Comparison of ENCODE assay signal across 10 mouse cellular contexts in genomic region chr17:47089769-47090168, GRCm38 (mm10).
DNase-seq lines count a peak whose midpoint lies in the region; ATAC-seq and TF ChIP-seq lines count a peak whose summit lies in the region.
"Had no signal": no experiment of that assay in that cellular context is flagged by ENCODE, and none has a peak within 500 bp of the region (broad histone marks: within the 10 kb centered on the region; RNA-seq: fewer than 3 reads in every experiment).

No protein-coding gene starts in this region.

- no peaks in the 10 kb centered on the region for H3K36me3 ChIP-seq in spleen, adult 2 months (ENCODE audit: control insufficient read depth, insufficient read depth, low read length)
- no peaks in the 10 kb centered on the region for H3K36me3 ChIP-seq in liver, embryonic 14.5 days (replicated peaks; ENCODE audit: control insufficient read depth, insufficient read depth, low read depth)
- H3K36me3 ChIP-seq: embryonic facial prominence, embryonic 10.5 days had no signal

- DNase-seq in gastrocnemius, adult 18-20 months (ENCODE audit: low spot score), result peak; percentile 17
- DNase-seq in gastrocnemius, postnatal 36 days, result no peak
- no peak for DNase-seq in spleen, adult 2 months (ENCODE audit: low read depth in 1 of 2, low spot score in 2 of 2)
- DNase-seq in spleen, postnatal 4 days (ENCODE audit: low spot score in 2 of 2), result no peak
- DNase-seq in liver, embryonic 14.5 days (ENCODE audit: low read depth in 3 of 3, low spot score in 3 of 3), result no peak
- peak; percentile 19 for DNase-seq in thymus, postnatal 25 days
- no peak for DNase-seq in layer of hippocampus, adult 9-11 months
- DNase-seq in layer of hippocampus, adult 9-10 months (ENCODE audit: low spot score), result no peak
- DNase-seq: right cerebral cortex, postnatal 14 days had no signal

- TF ChIP-seq CTCF in spleen, adult 2 months (IDR thresholded peaks at IDR 0.05; ENCODE audit: extremely low read depth, insufficient read depth, insufficient read length, insufficient replicate concordance), result 0 out of 2 replicates have a peak, but pooled peaks have one; percentile 3
- peak; percentile 32 for TF ChIP-seq CTCF in liver, embryonic 14.5 days (IDR thresholded peaks at IDR 0.05; ENCODE audit: low read depth)

- TF ChIP-seq EP300 in liver, embryonic 14.5 days (IDR thresholded peaks at IDR 0.05; ENCODE audit: low read depth), result no peak

- no peak overlapping the region for H3K27ac ChIP-seq in spleen, adult 2 months (ENCODE audit: insufficient read depth, low read length)
- no peak overlapping the region for H3K27ac ChIP-seq in liver, embryonic 14.5 days
- H3K27ac ChIP-seq: embryonic facial prominence, embryonic 10.5 days had no signal

- no peak for TF ChIP-seq POLR2A in spleen, adult 2 months (IDR thresholded peaks at IDR 0.05; ENCODE audit: low read depth, low read length)

- H3K4me1 ChIP-seq in spleen, adult 2 months (ENCODE audit: control insufficient read depth, insufficient read depth, insufficient read length), result no peaks in the 10 kb centered on the region
- H3K4me1 ChIP-seq in liver, embryonic 14.5 days (replicated peaks; ENCODE audit: control insufficient read depth in 2 of 2, insufficient read depth in 2 of 2, low read length in 1 of 2), result 0 out of 4 replicates have a peak, but pooled peaks cover 0 to 2% of the 10 kb centered on the region in 2 experiments
- H3K4me1 ChIP-seq: embryonic facial prominence, embryonic 10.5 days had no signal

- intact Hi-C loops in gastrocnemius, postnatal 36 days (cut with DNase I), result no loop called here

- no peak overlapping the region for H3K4me3 ChIP-seq in spleen, adult 2 months (ENCODE audit: extremely low read depth, insufficient read depth, insufficient read length)
- no peak overlapping the region for H3K4me3 ChIP-seq in liver, embryonic 14.5 days (ENCODE audit: insufficient read depth in 1 of 2, low read depth in 2 of 2, low read length in 2 of 2)
- H3K4me3 ChIP-seq: embryonic facial prominence, embryonic 10.5 days had no signal

- 69% methylated on average over 3 of the region's 3 CpGs for WGBS in spleen, adult 2 months
- 60% methylated on average over 3 of the region's 3 CpGs for WGBS in liver, embryonic 14.5 days (ENCODE audit: insufficient replicate concordance)

- ATAC-seq in liver, embryonic 14.5 days (ENCODE audit: insufficient read depth), result no peak

- no peak overlapping the region for H3K4me2 ChIP-seq in liver, embryonic 14.5 days (ENCODE audit: low read depth)

- H3K27me3 ChIP-seq in spleen, adult 2 months (ENCODE audit: control insufficient read depth, insufficient read depth, low read length), result no peaks in the 10 kb centered on the region
- H3K27me3 ChIP-seq in liver, embryonic 14.5 days (ENCODE audit: control insufficient read depth, insufficient read depth, low read length), result no peaks in the 10 kb centered on the region

- no peaks in the 10 kb centered on the region for H3K9me3 ChIP-seq in liver, embryonic 14.5 days (ENCODE audit: control insufficient read depth, low read length)

- no peak overlapping the region for H3K9ac ChIP-seq in liver, embryonic 14.5 days (replicated peaks)

Comparison
In these comparisons a context has a peak if more than half of its experiments do, and no peak if none do; other contexts are left out.
1. DNase-seq: peak in gastrocnemius, adult 18-20 months (single experiment) and thymus, postnatal 25 days (single experiment); none in gastrocnemius, postnatal 36 days (0 of 2), spleen, adult 2 months (0 of 2), spleen, postnatal 4 days (0 of 2), liver, embryonic 14.5 days (0 of 3), layer of hippocampus, adult 9-11 months (single experiment) and layer of hippocampus, adult 9-10 months (single experiment).